Mouse (Mus musculus) right cerebral cortex, adult 18-20 months (tissue): Measurements from ENCODE around the gene Ces2e.
A peak's percentile ranks its signal among the peaks of the same experiment; 100 is the strongest.
"Not testable (repeated sequence)": the region's sequence is repeated elsewhere in the genome, so short reads cannot be mapped to it uniquely, and the experiment has no call there.

Experiments
- DNase-seq: peaks from one replicate; pipeline ENCODE4 v3.0.0; 2022; ENCODE audit warnings: mixed read lengths

The Ces2e gene

GRCm38 (mm10) chr8:104925972-104926596, at the start of gene Ces2e:
TSS of gene Ces2e (plus strand) at chr8:104926260.
- no peak for DNase-seq

DNA sequence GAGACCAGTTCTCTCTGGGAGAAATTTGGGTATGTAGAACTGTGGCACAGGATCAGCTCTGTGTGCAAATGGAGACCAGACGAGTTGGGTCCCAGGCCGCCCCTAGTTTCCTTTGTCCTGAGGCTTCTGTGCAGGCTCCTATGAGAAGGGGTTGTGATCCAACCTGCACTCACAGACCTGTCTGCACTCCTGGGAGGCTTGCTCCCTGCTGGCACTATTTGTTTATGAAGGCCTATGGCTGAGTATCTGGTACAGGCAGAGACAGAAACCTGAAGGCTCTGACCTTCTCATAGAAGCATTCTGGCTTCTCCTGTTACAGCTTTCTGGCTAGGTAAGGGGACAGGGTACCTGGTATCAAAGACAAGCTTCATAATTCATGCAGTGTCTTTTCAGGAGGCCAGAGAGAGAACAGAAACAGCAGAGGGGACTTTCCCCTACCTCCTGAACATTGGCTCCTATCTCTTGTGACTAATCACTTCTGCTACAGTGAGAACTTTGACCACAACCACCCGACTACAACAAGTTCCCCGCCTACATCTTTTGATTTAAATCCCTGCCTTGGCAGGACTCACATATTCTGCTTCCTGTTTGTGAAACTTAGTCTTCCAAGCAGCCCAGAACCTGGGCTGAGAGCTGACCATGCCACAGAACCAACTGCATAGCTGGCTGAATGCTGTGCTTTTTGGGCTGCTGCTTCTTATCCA, 39.7 kb upstream of the Ces2e start:
- DNase-seq = not testable (repeated sequence)

DNA sequence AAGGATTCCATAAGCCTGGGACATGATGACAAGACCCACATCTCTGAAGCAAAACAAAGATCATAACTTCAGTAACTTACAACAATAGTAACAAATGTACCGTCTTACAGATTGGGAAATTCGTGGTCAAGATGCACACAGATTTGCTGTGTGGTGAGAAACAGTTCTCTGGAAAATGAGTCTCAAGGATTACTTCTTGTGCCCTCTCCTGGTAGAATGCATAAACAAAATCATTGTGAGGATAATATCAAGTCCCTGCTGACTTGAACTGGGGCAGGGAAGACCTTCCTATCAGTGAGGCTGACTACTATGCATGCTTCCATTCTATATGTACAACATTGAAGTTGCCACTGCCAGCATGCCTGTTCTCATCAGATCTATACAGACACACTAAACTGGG, 24.3 kb upstream of the Ces2e start:
- DNase-seq = no peak

GRCm38 (mm10) chr8:104907111-104907510, 18.9 kb upstream of the Ces2e start:
- DNase-seq = no peak

DNA sequence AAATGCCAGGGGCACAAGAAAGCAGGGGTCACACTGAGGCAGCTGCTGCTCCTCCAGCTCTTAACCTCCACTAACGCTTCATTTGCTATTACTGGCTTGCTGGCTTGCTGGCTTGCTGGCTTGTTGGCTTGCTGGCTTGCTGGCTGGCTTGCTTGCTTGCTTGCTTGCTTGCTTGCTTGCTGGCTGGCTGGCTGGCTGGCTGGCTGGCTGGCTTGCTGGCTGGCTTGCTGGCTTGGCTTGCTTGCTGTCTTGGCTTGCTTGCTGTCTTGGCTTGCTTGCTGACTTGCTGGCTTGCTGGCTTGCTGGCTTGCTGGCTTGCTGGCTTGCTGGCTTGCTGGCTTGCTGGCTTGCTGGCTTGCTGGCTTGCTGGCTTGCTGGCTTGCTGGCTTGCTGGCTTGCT, 17.0 kb upstream of the Ces2e start:
- DNase-seq = peak; percentile 15

GRCm38 (mm10) chr8:104909651-104910050, 16.4 kb upstream of the Ces2e start:
- not testable (repeated sequence) for DNase-seq

DNA sequence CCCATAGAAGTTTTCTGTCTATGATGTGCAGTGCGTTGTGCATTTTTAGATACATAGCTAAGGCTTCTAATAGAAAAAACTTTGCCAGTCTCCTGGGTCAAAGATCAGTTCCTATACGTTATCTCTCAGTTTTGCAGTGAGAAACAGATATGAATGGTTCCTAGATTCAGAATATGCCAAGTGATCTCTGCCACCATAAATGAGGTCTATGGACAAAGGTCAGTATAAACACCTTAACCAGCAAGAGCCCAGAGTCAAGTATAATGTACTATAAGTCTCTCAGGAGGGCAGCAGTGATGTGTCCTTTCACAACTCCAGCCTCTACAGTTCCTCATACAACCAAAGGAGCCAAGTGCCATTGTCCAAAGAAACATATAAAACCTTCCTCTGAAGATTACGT, 1.2 kb downstream of the Ces2e start:
- DNase-seq = no peak

DNA sequence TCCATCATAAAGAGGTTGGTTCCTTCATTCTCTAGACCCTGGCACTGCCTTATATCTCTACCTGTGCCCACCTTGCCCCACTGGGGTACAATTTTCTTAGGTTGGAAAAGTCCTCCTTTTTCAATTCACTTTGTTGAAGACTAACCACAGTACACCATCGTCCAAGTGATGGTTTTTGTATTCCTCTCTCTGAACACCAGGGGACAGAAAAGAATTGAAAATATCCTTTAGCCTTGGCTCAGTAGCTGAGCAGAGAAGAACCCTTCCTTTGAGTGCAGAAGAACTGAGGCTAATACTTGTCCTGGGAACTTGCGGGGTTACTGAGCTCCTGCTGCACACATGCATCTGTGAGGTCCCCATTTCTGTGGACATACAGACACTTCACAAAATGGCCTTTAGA, 18.6 kb downstream of the Ces2e start:
- no peak for DNase-seq

DNA sequence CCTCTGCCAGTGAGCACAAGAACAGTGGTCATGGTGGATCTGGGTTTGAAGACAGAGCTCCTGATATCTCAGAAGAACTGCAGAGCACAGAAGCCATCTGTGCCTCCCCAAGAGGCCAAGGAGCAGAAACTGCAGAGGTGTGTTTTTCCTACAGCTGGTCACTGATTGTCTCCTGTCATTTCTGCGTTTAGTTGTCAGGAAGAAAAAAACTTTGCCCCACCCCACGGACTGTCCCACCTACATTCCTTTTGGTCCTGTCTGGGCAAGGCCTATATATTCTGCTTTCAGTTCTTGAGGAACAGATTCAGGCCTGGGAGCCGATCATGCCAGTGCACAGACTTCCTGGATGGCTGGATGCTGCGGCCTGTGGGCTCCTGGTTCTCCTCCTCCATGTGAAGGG, 21.0 kb downstream of the Ces2e start, which contains the start of gene Ces2f:
Ces2f (plus strand) TSS at position 301 of the 400 bp plus-strand sequence.
- DNase-seq = no peak

DNA sequence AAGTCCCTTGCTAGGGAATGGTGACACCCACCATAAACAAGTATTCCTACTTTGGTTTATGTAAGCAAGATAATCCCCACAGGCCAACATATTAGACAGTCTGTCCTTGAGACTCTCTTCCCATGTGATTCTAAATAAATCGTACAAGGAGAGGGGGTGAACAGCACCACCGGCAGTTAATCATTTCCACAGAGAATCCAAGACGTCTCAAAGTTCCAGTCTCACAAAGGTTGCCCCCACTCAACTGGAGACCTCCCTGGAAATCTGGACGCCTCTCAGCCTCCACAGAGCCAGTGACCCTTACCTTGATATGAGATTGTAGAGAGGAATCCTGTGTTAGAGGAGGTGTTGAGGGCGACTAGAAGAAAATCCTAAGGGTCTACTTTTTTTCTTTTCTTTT, 23.0 kb downstream of the Ces2e start:
- no peak for DNase-seq

GRCm38 (mm10) chr8:104961537-104961961, 35.5 kb downstream of the Ces2e start, which contains the start of gene Ces2g:
TSS of gene Ces2g (plus strand) at chr8:104961718.
- DNase-seq = no peak

- no peak for DNase-seq
Observed at GRCm38 (mm10) chr8:104962229-104962901, 36.3 kb downstream of the Ces2e start.

GRCm38 (mm10) chr8:104963375-104963894, 37.4 kb downstream of the Ces2e start:
- DNase-seq = no peak

- DNase-seq = no peak
Observed at GRCm38 (mm10) chr8:104984126-104984525, 58.1 kb downstream of the Ces2e start.
